Mouse (Mus musculus): ENCODE data around the gene Adh6a. TPM values are rescaled to one million over a fixed set of nuclear protein-coding genes. Genes with fewer than 3 reads are reported as not detected.

Gene Adh6a
- polyA plus RNA-seq (2015; fragmentation: Nextera tagmentation; extraction: Ambion mirVana): not detected in 2 replicates

GRCm38 (mm10) chr3:138312965-138313364, at the start of gene Adh6a:
Gene Adh6a (plus strand): TSS chr3:138313286.
- H3K4me3 ChIP-seq (ENCODE audit: low read depth, low read length): no peak within 1 kb of the TSS
- 58% methylated on average over 5 of the region's 5 CpGs for WGBS (ENCODE audit: insufficient replicate concordance)
- H3K9me3 ChIP-seq (replicated peaks; ENCODE audit: control insufficient read depth, low read length): no peaks in the 10 kb centered on the region
- no peaks in the 10 kb centered on the region for H3K27me3 ChIP-seq (ENCODE audit: control insufficient read depth, insufficient read depth, low read depth, low read length)
- no peak within 1 kb of the TSS for H3K27ac ChIP-seq (ENCODE audit: low read length)
- ATAC-seq (ENCODE audit: low read depth): no peak
- no peak within 1 kb of the TSS for H3K4me2 ChIP-seq (ENCODE audit: low read depth, low read length)
- H3K4me1 ChIP-seq (ENCODE audit: control insufficient read depth, low read depth, low read length): no peaks in the 10 kb centered on the region
- H3K9ac ChIP-seq (ENCODE audit: low read depth, low read length): no peak within 1 kb of the TSS
- no peaks in the 10 kb centered on the region for H3K36me3 ChIP-seq (ENCODE audit: control insufficient read depth, insufficient read depth)

GRCm38 (mm10) chr3:138264648-138265047, 48.4 kb upstream of the Adh6a start:
- Histone ChIP-seq H3K27ac (ENCODE audit: low read length) (no peak overlapping the region), H3K9me3 (replicated peaks; ENCODE audit: control insufficient read depth, low read length) (no peaks in the 10 kb centered on the region), H3K9ac (ENCODE audit: low read depth, low read length) (no peak overlapping the region), H3K27me3 (ENCODE audit: control insufficient read depth, insufficient read depth, low read depth, low read length) (no peaks in the 10 kb centered on the region), H3K4me1 (ENCODE audit: control insufficient read depth, low read depth, low read length) (no peaks in the 10 kb centered on the region; the same call in 1 of the 2 replicates), H3K36me3 (ENCODE audit: control insufficient read depth, insufficient read depth) (no peaks in the 10 kb centered on the region), H3K4me2 (ENCODE audit: low read depth, low read length) (no peak overlapping the region), H3K4me3 (ENCODE audit: low read depth, low read length) (no peak overlapping the region)
- 69% methylated on average over 3 of the region's 3 CpGs for WGBS (ENCODE audit: insufficient replicate concordance)
- no peak for ATAC-seq (ENCODE audit: low read depth)

GRCm38 (mm10) chr3:138270507-138270906, 42.6 kb upstream of the Adh6a start:
- Histone ChIP-seq H3K9me3 (replicated peaks; ENCODE audit: control insufficient read depth, low read length) (no peaks in the 10 kb centered on the region), H3K4me2 (ENCODE audit: low read depth, low read length) (no peak overlapping the region), H3K4me1 (ENCODE audit: control insufficient read depth, low read depth, low read length) (peaks cover under 1% of the 10 kb centered on the region; the same call in 1 of the 2 replicates), H3K27me3 (ENCODE audit: control insufficient read depth, insufficient read depth, low read depth, low read length) (no peaks in the 10 kb centered on the region), H3K9ac (ENCODE audit: low read depth, low read length) (no peak overlapping the region), H3K36me3 (ENCODE audit: control insufficient read depth, insufficient read depth) (no peaks in the 10 kb centered on the region), H3K4me3 (ENCODE audit: low read depth, low read length) (no peak overlapping the region), H3K27ac (ENCODE audit: low read length) (no peak overlapping the region)
- WGBS (ENCODE audit: insufficient replicate concordance): 12% methylated on average over 1 of the region's 1 CpGs
- ATAC-seq (ENCODE audit: low read depth): no peak

- Histone ChIP-seq H3K9ac (ENCODE audit: low read depth, low read length) (no peak overlapping the region), H3K4me3 (ENCODE audit: low read depth, low read length) (no peak overlapping the region), H3K9me3 (replicated peaks; ENCODE audit: control insufficient read depth, low read length) (no peaks in the 10 kb centered on the region), H3K27ac (ENCODE audit: low read length) (no peak overlapping the region), H3K4me2 (ENCODE audit: low read depth, low read length) (no peak overlapping the region), H3K4me1 (ENCODE audit: control insufficient read depth, low read depth, low read length) (peaks cover 2% of the 10 kb centered on the region; the same call in 1 of the 2 replicates), H3K27me3 (ENCODE audit: control insufficient read depth, insufficient read depth, low read depth, low read length) (no peaks in the 10 kb centered on the region), H3K36me3 (ENCODE audit: control insufficient read depth, insufficient read depth) (no peaks in the 10 kb centered on the region)
- no peak for ATAC-seq (ENCODE audit: low read depth)
- 53% methylated on average over 2 of the region's 2 CpGs for WGBS (ENCODE audit: insufficient replicate concordance)
Measured at GRCm38 (mm10) chr3:138271297-138271696, 41.8 kb upstream of the Adh6a start.

GRCm38 (mm10) chr3:138273080-138273479, 40.0 kb upstream of the Adh6a start:
- H3K36me3 ChIP-seq (ENCODE audit: control insufficient read depth, insufficient read depth): no peaks in the 10 kb centered on the region
- H3K9ac ChIP-seq (ENCODE audit: low read depth, low read length): no peak overlapping the region
- no peaks in the 10 kb centered on the region for H3K9me3 ChIP-seq (replicated peaks; ENCODE audit: control insufficient read depth, low read length)
- no peak for ATAC-seq (ENCODE audit: low read depth)
- H3K4me1 ChIP-seq (ENCODE audit: control insufficient read depth, low read depth, low read length): peaks cover 2% of the 10 kb centered on the region; the same call in 1 of the 2 replicates
- no peak overlapping the region for H3K27ac ChIP-seq (ENCODE audit: low read length)
- H3K27me3 ChIP-seq (ENCODE audit: control insufficient read depth, insufficient read depth, low read depth, low read length): no peaks in the 10 kb centered on the region
- H3K4me2 ChIP-seq (ENCODE audit: low read depth, low read length): no peak overlapping the region
- H3K4me3 ChIP-seq (ENCODE audit: low read depth, low read length): no peak overlapping the region
- WGBS (ENCODE audit: insufficient replicate concordance): 66% methylated on average over 7 of the region's 7 CpGs

- H3K4me2 ChIP-seq (ENCODE audit: low read depth, low read length): no peak overlapping the region
- 56% methylated on average over 3 of the region's 3 CpGs for WGBS (ENCODE audit: insufficient replicate concordance)
- H3K36me3 ChIP-seq (ENCODE audit: control insufficient read depth, insufficient read depth): no peaks in the 10 kb centered on the region
- peaks cover 2% of the 10 kb centered on the region; the same call in 1 of the 2 replicates for H3K4me1 ChIP-seq (ENCODE audit: control insufficient read depth, low read depth, low read length)
- H3K9me3 ChIP-seq (replicated peaks; ENCODE audit: control insufficient read depth, low read length): no peaks in the 10 kb centered on the region
- no peak overlapping the region for H3K9ac ChIP-seq (ENCODE audit: low read depth, low read length)
- no peaks in the 10 kb centered on the region for H3K27me3 ChIP-seq (ENCODE audit: control insufficient read depth, insufficient read depth, low read depth, low read length)
- no peak overlapping the region for H3K27ac ChIP-seq (ENCODE audit: low read length)
- no peak overlapping the region for H3K4me3 ChIP-seq (ENCODE audit: low read depth, low read length)
- ATAC-seq (ENCODE audit: low read depth): no peak
Measured at GRCm38 (mm10) chr3:138275100-138275499, 38.0 kb upstream of the Adh6a start.

- H3K27ac ChIP-seq (ENCODE audit: low read length): no peak overlapping the region
- no peaks in the 10 kb centered on the region for H3K4me1 ChIP-seq (ENCODE audit: control insufficient read depth, low read depth, low read length)
- no peaks in the 10 kb centered on the region for H3K9me3 ChIP-seq (replicated peaks; ENCODE audit: control insufficient read depth, low read length)
- WGBS (ENCODE audit: insufficient replicate concordance): 72% methylated on average over 9 of the region's 9 CpGs
- H3K27me3 ChIP-seq (ENCODE audit: control insufficient read depth, insufficient read depth, low read depth, low read length): no peaks in the 10 kb centered on the region
- H3K4me2 ChIP-seq (ENCODE audit: low read depth, low read length): no peak overlapping the region
- ATAC-seq (ENCODE audit: low read depth): no peak
- no peak overlapping the region for H3K9ac ChIP-seq (ENCODE audit: low read depth, low read length)
- H3K36me3 ChIP-seq (ENCODE audit: control insufficient read depth, insufficient read depth): no peaks in the 10 kb centered on the region
- no peak overlapping the region for H3K4me3 ChIP-seq (ENCODE audit: low read depth, low read length)
Measured at GRCm38 (mm10) chr3:138282556-138282955, 30.5 kb upstream of the Adh6a start.

- H3K9me3 ChIP-seq (replicated peaks; ENCODE audit: control insufficient read depth, low read length): no peaks in the 10 kb centered on the region
- 62% methylated on average over 1 of the region's 1 CpGs for WGBS (ENCODE audit: insufficient replicate concordance)
- H3K27me3 ChIP-seq (ENCODE audit: control insufficient read depth, insufficient read depth, low read depth, low read length): no peaks in the 10 kb centered on the region
- H3K9ac ChIP-seq (ENCODE audit: low read depth, low read length): no peak overlapping the region
- H3K4me1 ChIP-seq (ENCODE audit: control insufficient read depth, low read depth, low read length): no peaks in the 10 kb centered on the region
- H3K4me2 ChIP-seq (ENCODE audit: low read depth, low read length): no peak overlapping the region
- no peak for ATAC-seq (ENCODE audit: low read depth)
- no peak overlapping the region for H3K27ac ChIP-seq (ENCODE audit: low read length)
- H3K36me3 ChIP-seq (ENCODE audit: control insufficient read depth, insufficient read depth): no peaks in the 10 kb centered on the region
- no peak overlapping the region for H3K4me3 ChIP-seq (ENCODE audit: low read depth, low read length)
Measured at GRCm38 (mm10) chr3:138283831-138284230, 29.3 kb upstream of the Adh6a start.

- Histone ChIP-seq H3K9me3 (replicated peaks; ENCODE audit: control insufficient read depth, low read length) (no peaks in the 10 kb centered on the region), H3K4me1 (ENCODE audit: control insufficient read depth, low read depth, low read length) (no peaks in the 10 kb centered on the region), H3K27me3 (ENCODE audit: control insufficient read depth, insufficient read depth, low read depth, low read length) (no peaks in the 10 kb centered on the region), H3K27ac (ENCODE audit: low read length) (no peak overlapping the region), H3K4me2 (ENCODE audit: low read depth, low read length) (no peak overlapping the region), H3K4me3 (ENCODE audit: low read depth, low read length) (no peak overlapping the region), H3K9ac (ENCODE audit: low read depth, low read length) (no peak overlapping the region), H3K36me3 (ENCODE audit: control insufficient read depth, insufficient read depth) (no peaks in the 10 kb centered on the region)
- no peak for ATAC-seq (ENCODE audit: low read depth)
- 71% methylated on average over 7 of the region's 7 CpGs for WGBS (ENCODE audit: insufficient replicate concordance)
Measured at GRCm38 (mm10) chr3:138285986-138286385, 27.1 kb upstream of the Adh6a start.
